Mouse (Mus musculus) forebrain, embryonic 12.5 days (tissue): ENCODE data around the gene Zbtb20. TPM values are rescaled to one million over a fixed set of nuclear protein-coding genes. Genes with fewer than 3 reads are reported as not detected.

Experiments used
- ATAC-seq: fragments of 200-750 bp; cut with Nextera tagmentation; 2 replicates; pipeline ENCODE4 v1.8.0; 2017; ENCODE audit warnings: moderate TSS enrichment; ENCODE audit not compliant: low FRiP score
- H3K27ac ChIP-seq: fragments of 300-500 bp; sonication (generic); 2 replicates; pipeline ENCODE4 v1.5.1; 2016; ENCODE audit warnings: mild to moderate bottlenecking
- H3K27me3 ChIP-seq: fragments of 300-500 bp; sonication (generic); 2 replicates; pipeline ENCODE4 v1.6.1; 2016; ENCODE audit warnings: mild to moderate bottlenecking
- H3K36me3 ChIP-seq: fragments of 300-500 bp; sonication (generic); replicated peaks from 2 replicates; pipeline ENCODE4 v1.6.1; 2016; ENCODE audit warnings: mild to moderate bottlenecking
- H3K4me1 ChIP-seq: fragments of 300-500 bp; sonication (generic); 2 replicates; pipeline ENCODE4 v1.6.1; 2016
- H3K4me2 ChIP-seq: fragments of 300-500 bp; sonication (generic); 2 replicates; pipeline ENCODE4 v1.6.1; 2016; ENCODE audit warnings: mild to moderate bottlenecking, moderate library complexity
- H3K4me3 ChIP-seq: fragments of 300-500 bp; sonication (generic); replicated peaks from 2 replicates; pipeline ENCODE4 v1.5.1; 2016; ENCODE audit warnings: mild to moderate bottlenecking
- H3K9ac ChIP-seq: fragments of 300-500 bp; sonication (generic); 2 replicates; pipeline ENCODE4 v1.6.1; 2016; ENCODE audit warnings: mild to moderate bottlenecking
- H3K9me3 ChIP-seq: fragments of 300-500 bp; sonication (generic); 2 replicates; pipeline ENCODE4 v1.6.1; 2016
- WGBS: fragments of 180-500 bp; shearing (Covaris S2); methylation state at CpG from one replicate; pipeline ENCODE4 v1.1.7; 2016; 5-methylcytosine and 5-hydroxymethylcytosine counted together
- polyA plus RNA-seq: library from polyadenylated mRNA; unstranded; fragments of >200 nt; fragmentation: Nextera tagmentation; extraction: Ambion mirVana; gene quantifications from 2 replicates; pipeline ENCODE4 v1.2.1, GENCODE M21; 2016

Gene Zbtb20
- polyA plus RNA-seq, 1 experiment from 2014 or later: 73.6 TPM

- H3K27me3 ChIP-seq: no peaks in the 10 kb centered on the region
- no peak overlapping the region for H3K4me2 ChIP-seq
- 90% methylated on average over 3 of the region's 3 CpGs for WGBS
- ATAC-seq: no peak
- no peak overlapping the region for H3K4me3 ChIP-seq
- no peak overlapping the region for H3K27ac ChIP-seq
- H3K36me3 ChIP-seq: no peaks in the 10 kb centered on the region
- H3K9me3 ChIP-seq: no peaks in the 10 kb centered on the region
- H3K9ac ChIP-seq: no peak overlapping the region
- H3K4me1 ChIP-seq: no peaks in the 10 kb centered on the region
These were observed 771.3 kb downstream of the Zbtb20 start for GRCm38 (mm10) chr16:43646943-43647342.

DNA sequence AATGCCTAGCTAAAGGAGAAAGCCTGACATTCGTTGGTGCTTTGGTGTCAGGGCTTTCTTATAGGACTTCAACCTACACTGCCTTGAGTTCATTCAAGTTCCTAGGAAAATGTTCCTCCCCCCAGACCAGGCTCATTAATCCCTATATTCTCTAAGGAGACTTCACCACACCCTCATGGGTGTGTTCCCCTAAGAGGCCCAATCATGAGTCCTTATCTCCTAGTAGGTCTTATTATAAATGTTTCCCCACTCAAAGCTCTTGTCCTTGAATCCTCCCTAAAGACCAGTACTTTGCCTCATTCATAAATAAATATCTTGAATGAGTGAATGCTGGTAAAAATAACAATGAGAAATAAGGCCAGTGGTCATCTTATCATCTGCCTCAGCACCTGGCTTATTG is 772.0 kb downstream of the Zbtb20 start:
- no peak overlapping the region for H3K27ac ChIP-seq
- no peaks in the 10 kb centered on the region for H3K27me3 ChIP-seq
- no peaks in the 10 kb centered on the region for H3K9me3 ChIP-seq
- no peak overlapping the region for H3K9ac ChIP-seq
- H3K4me1 ChIP-seq: no peaks in the 10 kb centered on the region
- WGBS: 88% methylated on average over 1 of the region's 1 CpGs
- no peaks in the 10 kb centered on the region for H3K36me3 ChIP-seq
- no peak overlapping the region for H3K4me2 ChIP-seq
- ATAC-seq: no peak
- H3K4me3 ChIP-seq: no peak overlapping the region

DNA sequence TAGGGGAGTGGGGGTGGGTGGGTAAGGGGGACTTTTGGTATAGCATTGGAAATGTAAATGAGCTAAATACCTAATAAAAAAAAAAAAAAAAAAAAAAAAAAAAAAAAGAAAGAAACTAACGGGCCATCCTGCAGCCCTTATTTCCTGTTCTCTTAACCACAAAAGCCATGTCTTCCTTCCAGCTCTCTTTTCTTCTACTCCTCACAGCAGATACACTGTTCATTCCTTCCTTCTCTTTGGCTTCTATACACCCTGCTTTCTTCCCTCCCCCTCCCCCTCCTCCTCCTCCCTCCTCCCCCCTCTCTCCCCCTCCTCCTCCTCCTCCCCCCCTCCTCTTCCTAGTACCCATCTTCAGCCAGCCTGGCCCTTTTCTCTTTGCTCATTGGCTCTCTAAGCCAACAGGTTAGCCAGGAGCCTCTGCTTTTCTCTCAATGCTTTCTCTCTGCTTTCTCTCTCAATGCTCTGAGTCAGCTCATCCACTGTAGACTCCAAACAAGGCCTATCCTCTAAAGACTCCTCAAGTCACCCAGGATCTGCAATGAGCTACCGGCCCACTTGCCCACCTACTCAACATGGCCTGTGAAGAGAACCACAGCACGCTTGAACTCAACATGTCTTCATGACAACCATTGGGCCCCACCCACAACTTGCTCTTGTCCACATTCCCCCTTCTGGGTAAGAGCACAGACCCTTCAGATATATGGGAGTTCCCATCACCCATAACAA is 774.8 kb downstream of the Zbtb20 start:
- WGBS: 96% methylated on average over 3 of the region's 3 CpGs
- no peak overlapping the region for H3K27ac ChIP-seq
- no peaks in the 10 kb centered on the region for H3K9me3 ChIP-seq
- H3K4me3 ChIP-seq: no peak overlapping the region
- H3K4me2 ChIP-seq: no peak overlapping the region
- H3K36me3 ChIP-seq: no peaks in the 10 kb centered on the region
- H3K9ac ChIP-seq: no peak overlapping the region
- H3K27me3 ChIP-seq: no peaks in the 10 kb centered on the region
- H3K4me1 ChIP-seq: no peaks in the 10 kb centered on the region
- ATAC-seq: no peak

- Histone ChIP-seq H3K27ac (no peak overlapping the region), H3K9me3 (no peaks in the 10 kb centered on the region), H3K27me3 (no peaks in the 10 kb centered on the region), H3K36me3 (no peaks in the 10 kb centered on the region), H3K4me3 (no peak overlapping the region), H3K4me2 (no peak overlapping the region), H3K9ac (no peak overlapping the region), H3K4me1 (no peaks in the 10 kb centered on the region)
- ATAC-seq: no peak
- WGBS: 93% methylated on average over 2 of the region's 2 CpGs
These were observed 777.6 kb downstream of the Zbtb20 start for GRCm38 (mm10) chr16:43653288-43653687.

DNA sequence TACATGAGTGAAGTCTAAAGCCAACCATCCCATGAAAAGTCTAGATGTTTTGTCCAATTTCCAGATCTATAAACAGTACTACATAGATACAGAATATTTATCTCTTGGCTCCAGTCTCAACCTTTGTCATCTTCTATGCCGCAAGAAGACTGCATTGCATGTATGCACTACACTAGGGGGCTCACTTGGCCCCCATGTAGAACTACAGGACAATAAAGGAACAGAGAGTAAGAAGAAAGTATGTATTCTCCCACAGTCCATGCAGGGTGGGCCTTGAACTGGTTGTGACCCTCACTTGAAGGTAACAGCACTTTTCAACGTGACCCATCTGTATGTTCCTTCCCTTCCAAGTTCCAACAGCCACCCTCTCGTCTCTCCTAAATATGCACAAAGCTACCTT is 778.6 kb downstream of the Zbtb20 start:
- Histone ChIP-seq H3K27ac (no peak overlapping the region), H3K4me1 (no peaks in the 10 kb centered on the region), H3K9me3 (no peaks in the 10 kb centered on the region), H3K27me3 (no peaks in the 10 kb centered on the region), H3K4me2 (no peak overlapping the region), H3K9ac (no peak overlapping the region), H3K4me3 (no peak overlapping the region), H3K36me3 (no peaks in the 10 kb centered on the region)
- no peak for ATAC-seq
- 88% methylated on average over 3 of the region's 3 CpGs for WGBS

DNA sequence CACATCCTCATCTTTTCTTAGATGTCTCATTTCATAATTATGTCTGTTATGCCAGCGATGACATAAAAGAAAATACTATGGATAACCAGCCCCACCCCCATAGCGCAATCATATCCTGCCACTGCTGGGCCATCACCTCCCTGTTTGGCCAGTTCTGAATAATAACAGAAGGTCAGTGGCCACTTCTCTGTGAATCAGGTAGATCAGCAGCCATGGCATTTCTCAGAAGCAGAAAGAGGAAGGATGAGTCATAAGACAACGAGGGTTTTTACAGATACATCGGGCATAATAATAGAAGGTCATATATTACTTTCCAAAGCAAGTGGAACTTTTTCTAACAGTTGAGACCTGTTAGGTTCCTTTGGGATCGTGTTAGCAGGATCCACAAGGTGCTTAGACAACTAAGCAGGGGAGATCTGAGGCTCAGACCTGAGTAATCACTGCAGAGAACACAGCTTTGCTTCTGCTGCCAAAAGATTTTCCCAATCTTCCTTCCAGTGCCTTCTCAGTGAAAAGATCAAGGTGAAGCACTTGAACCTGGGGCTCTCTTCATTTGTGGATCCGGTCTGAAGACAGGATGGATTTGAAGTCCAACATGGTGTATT is 779.6 kb downstream of the Zbtb20 start:
- H3K9me3 ChIP-seq: no peaks in the 10 kb centered on the region
- no peak overlapping the region for H3K27ac ChIP-seq
- 92% methylated on average over 6 of the region's 6 CpGs for WGBS
- H3K9ac ChIP-seq: no peak overlapping the region
- no peak overlapping the region for H3K4me2 ChIP-seq
- H3K27me3 ChIP-seq: no peaks in the 10 kb centered on the region
- no peak overlapping the region for H3K4me3 ChIP-seq
- no peaks in the 10 kb centered on the region for H3K4me1 ChIP-seq
- no peak for ATAC-seq
- no peaks in the 10 kb centered on the region for H3K36me3 ChIP-seq

GRCm38 (mm10) chr16:43661576-43661975 is 785.9 kb downstream of the Zbtb20 start:
- Histone ChIP-seq H3K4me2 (no peak overlapping the region), H3K4me1 (no peaks in the 10 kb centered on the region), H3K27me3 (no peaks in the 10 kb centered on the region), H3K9me3 (no peaks in the 10 kb centered on the region), H3K4me3 (no peak overlapping the region), H3K36me3 (no peaks in the 10 kb centered on the region), H3K27ac (no peak overlapping the region), H3K9ac (no peak overlapping the region)
- 96% methylated on average over 5 of the region's 5 CpGs for WGBS
- ATAC-seq: no peak

DNA sequence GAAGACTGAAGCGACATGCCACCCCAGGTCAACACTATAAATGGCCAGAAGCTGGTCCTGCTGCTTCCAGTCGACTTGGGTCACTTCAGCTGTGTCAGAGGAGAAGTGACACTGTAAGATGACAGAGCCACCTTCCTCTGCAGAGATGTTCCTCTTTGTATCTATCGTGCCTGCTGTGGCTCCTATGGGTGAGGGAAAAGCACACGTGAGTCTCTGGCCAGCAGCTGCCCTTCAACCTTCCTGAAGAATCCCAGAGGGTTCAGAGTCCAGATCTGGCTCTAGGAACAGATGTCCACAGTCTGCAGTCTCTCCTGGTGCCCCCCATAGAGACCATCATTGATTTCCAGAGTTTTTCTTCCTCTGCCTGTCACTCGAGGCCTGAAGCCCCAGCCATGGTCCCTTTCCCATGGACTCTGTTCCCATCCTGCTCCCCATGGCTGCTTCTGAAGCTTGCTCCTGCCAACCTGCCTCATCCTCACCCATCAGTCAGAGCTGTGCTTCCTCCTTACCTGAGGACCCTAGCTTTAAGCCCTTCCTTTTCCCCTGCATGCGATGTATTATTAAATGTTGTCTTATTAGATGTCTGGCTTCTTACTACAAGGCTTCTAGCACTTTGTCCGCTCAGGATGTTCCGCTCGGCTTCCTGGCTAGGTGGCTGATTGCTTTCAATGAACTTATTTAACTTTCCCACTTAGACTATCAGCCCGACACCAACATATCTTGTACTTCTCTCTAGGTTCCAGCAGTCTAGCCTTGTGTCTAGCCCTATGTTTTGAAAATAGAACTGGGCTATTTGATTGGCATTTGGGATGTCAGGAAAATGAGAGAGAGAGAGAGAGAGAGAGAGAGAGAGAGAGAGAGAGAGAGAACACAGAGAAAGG is 786.7 kb downstream of the Zbtb20 start:
- Histone ChIP-seq H3K4me2 (no peak overlapping the region), H3K4me3 (no peak overlapping the region), H3K36me3 (no peaks in the 10 kb centered on the region), H3K27ac (no peak overlapping the region), H3K9me3 (no peaks in the 10 kb centered on the region), H3K4me1 (no peaks in the 10 kb centered on the region), H3K27me3 (no peaks in the 10 kb centered on the region), H3K9ac (no peak overlapping the region)
- WGBS: 87% methylated on average over 10 of the region's 10 CpGs
- no peak for ATAC-seq

GRCm38 (mm10) chr16:43663978-43664579 is 788.4 kb downstream of the Zbtb20 start, which contains the start of gene Tigit:
TSS of gene Tigit (minus strand) at chr16:43664146.
- Histone ChIP-seq H3K4me1 (no peaks in the 10 kb centered on the region), H3K27ac (no peak within 1 kb of the TSS), H3K36me3 (no peaks in the 10 kb centered on the region), H3K27me3 (no peaks in the 10 kb centered on the region), H3K9ac (no peak within 1 kb of the TSS), H3K4me2 (no peak within 1 kb of the TSS), H3K9me3 (no peaks in the 10 kb centered on the region), H3K4me3 (no peak within 1 kb of the TSS)
- no peak for ATAC-seq
- WGBS: 86% methylated on average over 7 of the region's 7 CpGs

- Histone ChIP-seq H3K4me2 (no peak overlapping the region), H3K27me3 (no peaks in the 10 kb centered on the region), H3K4me1 (no peaks in the 10 kb centered on the region), H3K4me3 (no peak overlapping the region), H3K9me3 (no peaks in the 10 kb centered on the region), H3K27ac (no peak overlapping the region), H3K36me3 (no peaks in the 10 kb centered on the region), H3K9ac (no peak overlapping the region)
- no peak for ATAC-seq
These were observed 789.2 kb downstream of the Zbtb20 start for GRCm38 (mm10) chr16:43664861-43665260.

- Histone ChIP-seq H3K27me3 (no peaks in the 10 kb centered on the region), H3K4me2 (no peak overlapping the region), H3K9me3 (no peaks in the 10 kb centered on the region), H3K27ac (no peak overlapping the region), H3K36me3 (no peaks in the 10 kb centered on the region), H3K4me1 (no peaks in the 10 kb centered on the region), H3K4me3 (no peak overlapping the region), H3K9ac (no peak overlapping the region)
- 94% methylated on average over 3 of the region's 3 CpGs for WGBS
- no peak for ATAC-seq
These were observed 792.6 kb downstream of the Zbtb20 start for GRCm38 (mm10) chr16:43668294-43668693.

DNA sequence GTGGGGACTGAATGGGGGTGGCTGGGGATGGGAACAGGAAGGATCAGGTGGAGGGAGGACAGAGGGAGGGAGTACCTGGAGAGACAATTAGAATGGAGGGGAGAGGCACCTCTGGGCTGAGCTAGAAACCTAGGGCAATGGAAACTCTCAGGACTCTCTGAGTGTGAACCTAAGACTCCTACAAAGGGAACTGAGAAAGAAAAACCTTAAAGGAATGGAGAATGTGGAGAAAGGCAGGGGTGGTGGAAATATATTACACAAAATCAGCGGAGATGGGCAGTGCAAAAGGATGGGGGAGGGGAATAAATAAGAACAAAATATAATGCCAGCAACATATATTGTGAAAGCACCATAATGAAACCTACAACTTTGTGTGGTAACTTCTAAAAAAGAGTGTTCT is 796.3 kb downstream of the Zbtb20 start:
- H3K4me2 ChIP-seq: no peak overlapping the region
- no peak for ATAC-seq
- H3K9ac ChIP-seq: no peak overlapping the region
- H3K4me3 ChIP-seq: no peak overlapping the region
- H3K9me3 ChIP-seq: no peaks in the 10 kb centered on the region
- H3K27me3 ChIP-seq: no peaks in the 10 kb centered on the region
- no peaks in the 10 kb centered on the region for H3K36me3 ChIP-seq
- no peak overlapping the region for H3K27ac ChIP-seq
- WGBS: 90% methylated on average over 1 of the region's 1 CpGs
- no peaks in the 10 kb centered on the region for H3K4me1 ChIP-seq
